Mouse (Mus musculus): ENCODE results near the gene Plcg1. TPM values are rescaled to one million over a fixed set of nuclear protein-coding genes. Genes with fewer than 3 reads are reported as not detected.

Plcg1 gene
- polyA plus RNA-seq, 1 experiment: 0.04 TPM

DNA sequence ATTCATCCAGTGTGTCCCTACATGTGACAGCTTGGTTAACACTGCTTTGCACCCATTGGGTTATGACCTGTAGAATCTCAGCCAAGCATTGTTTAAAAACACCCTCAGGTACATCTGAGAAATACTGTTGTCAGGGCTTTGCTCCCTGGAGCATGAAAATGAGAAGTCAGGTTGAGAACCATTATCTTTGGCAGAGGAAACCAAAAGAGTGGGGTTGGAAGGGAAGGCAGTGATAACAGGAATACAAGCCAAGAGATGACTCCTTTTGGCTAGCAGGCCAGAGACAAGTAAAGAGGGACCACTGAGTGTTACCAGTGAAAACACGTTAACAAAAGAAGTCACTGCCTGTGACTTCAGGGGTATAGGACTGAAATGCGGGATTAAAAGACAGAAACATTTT is 33.3 kb downstream of the Plcg1 start:
- peaks cover 2% of the 10 kb centered on the region; the same call in 1 of the 2 replicates for H3K36me3 ChIP-seq (ENCODE audit: control insufficient read depth)
- H3K9me3 ChIP-seq (ENCODE audit: control insufficient read depth, low read length): no peaks in the 10 kb centered on the region
- H3K27me3 ChIP-seq (ENCODE audit: control insufficient read depth): no peaks in the 10 kb centered on the region
- no peak overlapping the region for H3K4me3 ChIP-seq (replicated peaks)
- no peak for TF ChIP-seq TAL1 (IDR thresholded peaks at IDR 0.05; ENCODE audit: low read length)
- no peaks in the 10 kb centered on the region for H3K4me1 ChIP-seq (ENCODE audit: control insufficient read depth)

DNA sequence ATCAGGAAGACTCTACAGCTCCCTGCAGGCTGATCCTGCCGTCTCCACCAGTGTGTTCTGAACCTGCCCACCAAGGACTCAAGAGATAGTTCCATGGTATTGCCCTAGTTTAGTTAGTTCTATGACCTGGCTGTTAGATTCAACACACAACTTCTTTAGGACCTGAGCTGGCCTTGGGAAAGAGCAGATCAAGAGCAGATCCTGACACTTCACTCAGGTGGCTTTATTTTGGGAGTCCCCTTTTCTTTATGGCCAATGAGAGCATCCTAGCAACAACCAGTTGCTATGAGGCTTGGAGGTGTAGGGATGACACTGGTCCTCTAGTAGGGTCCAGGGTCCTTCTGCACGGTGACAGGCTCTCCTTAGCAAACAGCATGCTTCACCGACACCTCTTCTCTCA is 34.0 kb downstream of the Plcg1 start:
- no peak overlapping the region for H3K4me3 ChIP-seq (replicated peaks)
- no peaks in the 10 kb centered on the region for H3K27me3 ChIP-seq (ENCODE audit: control insufficient read depth)
- no peaks in the 10 kb centered on the region for H3K4me1 ChIP-seq (ENCODE audit: control insufficient read depth)
- no peak for TF ChIP-seq GATA1 (IDR thresholded peaks at IDR 0.05; ENCODE audit: low read length)
- TF ChIP-seq TAL1 (IDR thresholded peaks at IDR 0.05; ENCODE audit: low read length): no peak
- no peaks in the 10 kb centered on the region; the same call in 1 of the 2 replicates for H3K36me3 ChIP-seq (ENCODE audit: control insufficient read depth)
- no peaks in the 10 kb centered on the region for H3K9me3 ChIP-seq (ENCODE audit: control insufficient read depth, low read length)

GRCm38 (mm10) chr2:160766371-160766771 is 35.3 kb downstream of the Plcg1 start:
- Histone ChIP-seq H3K4me1 (ENCODE audit: control insufficient read depth) (no peaks in the 10 kb centered on the region), H3K36me3 (ENCODE audit: control insufficient read depth) (no peaks in the 10 kb centered on the region; the same call in 1 of the 2 replicates), H3K9me3 (ENCODE audit: control insufficient read depth, low read length) (no peaks in the 10 kb centered on the region), H3K27me3 (ENCODE audit: control insufficient read depth) (no peaks in the 10 kb centered on the region), H3K4me3 (replicated peaks) (no peak overlapping the region)
- TF ChIP-seq GATA1 (IDR thresholded peaks at IDR 0.05; ENCODE audit: low read length) (no peak), TAL1 (IDR thresholded peaks at IDR 0.05; ENCODE audit: low read length) (no peak)

- Histone ChIP-seq H3K4me3 (replicated peaks) (no peak overlapping the region), H3K9me3 (ENCODE audit: control insufficient read depth, low read length) (no peaks in the 10 kb centered on the region), H3K27me3 (ENCODE audit: control insufficient read depth) (no peaks in the 10 kb centered on the region), H3K36me3 (ENCODE audit: control insufficient read depth) (no peaks in the 10 kb centered on the region), H3K4me1 (ENCODE audit: control insufficient read depth) (no peaks in the 10 kb centered on the region)
- TF ChIP-seq TAL1 (IDR thresholded peaks at IDR 0.05; ENCODE audit: low read length): no peak
- no peak for TF ChIP-seq GATA1 (IDR thresholded peaks at IDR 0.05; ENCODE audit: low read length)
Observed at GRCm38 (mm10) chr2:160767201-160767600, 36.1 kb downstream of the Plcg1 start.

- no peaks in the 10 kb centered on the region for H3K36me3 ChIP-seq (ENCODE audit: control insufficient read depth)
- no peaks in the 10 kb centered on the region for H3K4me1 ChIP-seq (ENCODE audit: control insufficient read depth)
- no peaks in the 10 kb centered on the region for H3K9me3 ChIP-seq (ENCODE audit: control insufficient read depth, low read length)
- TF ChIP-seq GATA1 (IDR thresholded peaks at IDR 0.05; ENCODE audit: low read length) (no peak), TAL1 (IDR thresholded peaks at IDR 0.05; ENCODE audit: low read length) (no peak)
- no peaks in the 10 kb centered on the region for H3K27me3 ChIP-seq (ENCODE audit: control insufficient read depth)
- no peak overlapping the region for H3K4me3 ChIP-seq (replicated peaks)
Observed at GRCm38 (mm10) chr2:160768097-160768695, 37.1 kb downstream of the Plcg1 start.

DNA sequence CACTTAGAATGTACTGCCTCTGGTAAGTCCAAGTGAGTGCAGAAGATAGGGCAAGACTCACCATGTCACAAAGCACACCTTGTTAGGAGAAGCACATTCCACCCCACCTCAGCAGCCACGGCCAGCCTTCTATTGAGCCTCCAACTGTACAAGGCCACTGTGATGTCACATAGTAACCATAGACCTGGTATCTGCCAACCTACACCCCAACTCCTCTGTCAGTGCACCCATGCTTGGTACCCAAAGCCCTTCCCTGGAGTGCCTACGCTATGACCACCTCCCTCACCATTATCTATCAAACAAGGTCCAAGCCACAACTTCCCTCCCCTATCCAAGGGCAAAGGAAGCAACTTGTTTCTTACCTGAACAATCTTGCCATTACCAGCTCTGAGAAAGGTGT is 37.9 kb downstream of the Plcg1 start:
- TF ChIP-seq TAL1 (IDR thresholded peaks at IDR 0.05; ENCODE audit: low read length): no peak
- TF ChIP-seq GATA1 (IDR thresholded peaks at IDR 0.05; ENCODE audit: low read length): no peak
- no peaks in the 10 kb centered on the region for H3K27me3 ChIP-seq (ENCODE audit: control insufficient read depth)
- H3K4me1 ChIP-seq (ENCODE audit: control insufficient read depth): no peaks in the 10 kb centered on the region
- H3K36me3 ChIP-seq (ENCODE audit: control insufficient read depth): no peaks in the 10 kb centered on the region
- no peaks in the 10 kb centered on the region for H3K9me3 ChIP-seq (ENCODE audit: control insufficient read depth, low read length)
- H3K4me3 ChIP-seq (replicated peaks): no peak overlapping the region

DNA sequence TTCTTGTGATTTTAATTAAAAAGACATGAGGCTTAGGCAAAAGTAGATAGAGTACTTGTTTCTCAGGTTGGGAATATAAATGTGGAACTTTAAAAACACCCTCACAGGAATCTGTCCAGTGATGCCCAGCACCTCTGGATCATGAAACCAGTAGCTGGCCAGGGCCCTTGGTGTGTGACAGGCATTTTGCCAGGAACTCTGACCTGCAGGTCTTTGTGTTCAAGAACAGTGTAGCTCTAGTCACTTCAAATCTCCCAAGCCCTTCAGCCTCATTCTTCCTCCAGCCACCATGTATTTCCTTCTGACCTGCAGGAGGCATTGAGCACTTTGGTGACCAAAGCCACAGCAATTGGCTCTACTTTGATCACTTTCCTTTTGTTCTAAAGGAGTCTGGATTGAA is 39.3 kb downstream of the Plcg1 start:
- Histone ChIP-seq H3K9me3 (ENCODE audit: control insufficient read depth, low read length) (no peaks in the 10 kb centered on the region), H3K4me3 (replicated peaks) (no peak overlapping the region), H3K27me3 (ENCODE audit: control insufficient read depth) (no peaks in the 10 kb centered on the region), H3K36me3 (ENCODE audit: control insufficient read depth) (no peaks in the 10 kb centered on the region), H3K4me1 (ENCODE audit: control insufficient read depth) (no peaks in the 10 kb centered on the region)
- no peak for TF ChIP-seq TAL1 (IDR thresholded peaks at IDR 0.05; ENCODE audit: low read length)
- no peak for TF ChIP-seq GATA1 (IDR thresholded peaks at IDR 0.05; ENCODE audit: low read length)

- TF ChIP-seq GATA1 (IDR thresholded peaks at IDR 0.05; ENCODE audit: low read length): no peak
- TF ChIP-seq TAL1 (IDR thresholded peaks at IDR 0.05; ENCODE audit: low read length): no peak
- no peak overlapping the region for H3K4me3 ChIP-seq (replicated peaks)
- H3K4me1 ChIP-seq (ENCODE audit: control insufficient read depth): no peaks in the 10 kb centered on the region
- no peaks in the 10 kb centered on the region for H3K27me3 ChIP-seq (ENCODE audit: control insufficient read depth)
- no peaks in the 10 kb centered on the region for H3K36me3 ChIP-seq (ENCODE audit: control insufficient read depth)
- no peaks in the 10 kb centered on the region for H3K9me3 ChIP-seq (ENCODE audit: control insufficient read depth, low read length)
Observed at GRCm38 (mm10) chr2:160770871-160771270, 39.8 kb downstream of the Plcg1 start.

GRCm38 (mm10) chr2:160771325-160772276 is 40.5 kb downstream of the Plcg1 start:
- no peaks in the 10 kb centered on the region for H3K9me3 ChIP-seq (ENCODE audit: control insufficient read depth, low read length)
- no peak for TF ChIP-seq TAL1 (IDR thresholded peaks at IDR 0.05; ENCODE audit: low read length)
- no peak for TF ChIP-seq GATA1 (IDR thresholded peaks at IDR 0.05; ENCODE audit: low read length)
- no peaks in the 10 kb centered on the region for H3K4me1 ChIP-seq (ENCODE audit: control insufficient read depth)
- no peaks in the 10 kb centered on the region for H3K27me3 ChIP-seq (ENCODE audit: control insufficient read depth)
- H3K36me3 ChIP-seq (ENCODE audit: control insufficient read depth): no peaks in the 10 kb centered on the region
- H3K4me3 ChIP-seq (replicated peaks): no peak overlapping the region
